Mouse (Mus musculus): ENCODE measurements around the gene Xntrpc. TPM values are rescaled to one million over a fixed set of nuclear protein-coding genes. Genes with fewer than 3 reads are reported as not detected.
"Not testable (repeated sequence)": the region's sequence is repeated elsewhere in the genome, so short reads cannot be mapped to it uniquely, and the experiment has no call there.

The Xntrpc gene
- polyA plus RNA-seq, 1 experiment from 2014 or later = 1.8 TPM

DNA sequence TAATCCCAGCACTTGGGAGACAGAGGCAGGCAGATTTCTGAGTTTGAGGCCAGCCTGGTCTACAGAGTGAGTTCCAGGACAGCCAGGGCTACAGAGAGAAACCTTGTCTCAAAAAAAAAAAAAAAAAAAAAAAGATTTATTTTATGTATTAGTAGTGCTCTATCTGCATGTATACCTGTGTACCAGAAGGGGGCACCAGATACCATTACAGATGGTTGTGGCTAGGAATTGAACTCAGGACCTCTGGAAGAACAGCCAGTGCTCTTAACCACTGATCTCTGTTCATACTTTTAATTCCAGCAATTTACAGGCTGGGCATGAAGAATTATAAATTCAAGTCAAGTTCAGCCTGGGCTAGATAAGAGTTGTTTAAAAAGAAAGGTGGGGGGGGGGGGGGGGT is 17.0 kb upstream of the Xntrpc start:
- not testable (repeated sequence) for H3K27me3 ChIP-seq (ENCODE audit: low read depth, poor library complexity, severe bottlenecking); H3K4me3 ChIP-seq; DNase-seq (ENCODE audit: low spot score); H3K27ac ChIP-seq; H3K9me3 ChIP-seq (replicated peaks)
- H3K4me1 ChIP-seq = peaks cover 15% of the 10 kb centered on the region
- peaks cover 53% of the 10 kb centered on the region for H3K36me3 ChIP-seq

- no peak for DNase-seq (ENCODE audit: low spot score)
- Histone ChIP-seq H3K4me3 (no peak overlapping the region), H3K27me3 (ENCODE audit: low read depth, poor library complexity, severe bottlenecking) (no peaks in the 10 kb centered on the region), H3K9me3 (replicated peaks) (no peaks in the 10 kb centered on the region), H3K27ac (no peak overlapping the region), H3K4me1 (peaks cover 13% of the 10 kb centered on the region), H3K36me3 (peaks cover 47% of the 10 kb centered on the region)
- WGBS = 94% methylated on average over 3 of the region's 3 CpGs
Observed at GRCm38 (mm10) chr7:102061353-102061752, 4.2 kb upstream of the Xntrpc start.

DNA sequence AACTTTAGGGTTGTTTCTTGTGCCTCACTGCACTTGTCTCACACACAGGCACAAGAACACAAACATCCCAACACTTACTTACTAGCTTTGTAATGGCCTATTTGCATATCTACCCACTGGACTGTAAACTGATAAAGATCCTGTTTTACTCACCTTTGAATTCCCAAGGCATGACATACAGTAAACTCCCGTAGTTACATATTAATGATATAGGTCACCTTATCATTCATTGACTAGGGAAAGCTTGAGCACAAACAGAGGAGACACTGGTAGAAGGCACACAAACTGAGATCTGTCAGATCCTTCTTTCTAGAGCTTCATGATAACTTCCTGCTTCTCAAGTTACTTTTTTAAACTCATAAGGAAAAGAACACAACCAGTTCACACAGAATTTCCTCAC is 3.3 kb upstream of the Xntrpc start:
- no peak for DNase-seq (ENCODE audit: low spot score)
- WGBS = 98% methylated on average over 1 of the region's 1 CpGs

DNA sequence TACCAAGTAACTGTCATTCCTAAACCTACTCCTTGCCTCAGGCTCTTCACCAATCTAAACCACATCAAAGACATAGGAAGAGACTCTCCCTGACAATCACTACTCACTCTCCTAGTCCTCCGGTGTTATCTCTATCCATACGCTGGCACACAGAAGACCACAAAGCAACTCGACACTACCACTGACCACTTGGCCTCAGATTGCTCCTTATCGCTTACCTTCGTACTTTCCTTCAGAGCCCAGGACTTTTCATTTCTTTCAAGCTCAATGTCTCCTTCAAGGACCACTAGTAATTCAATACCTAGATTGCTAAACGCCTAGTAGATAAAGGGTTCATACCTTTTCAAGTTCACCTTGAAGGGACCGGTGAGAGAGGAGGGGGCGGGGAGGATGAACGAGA is 1.6 kb upstream of the Xntrpc start:
- no peak for DNase-seq (ENCODE audit: low spot score)
- Histone ChIP-seq H3K27me3 (ENCODE audit: low read depth, poor library complexity, severe bottlenecking) (no peaks in the 10 kb centered on the region), H3K4me1 (peaks cover 16% of the 10 kb centered on the region), H3K9me3 (replicated peaks) (no peaks in the 10 kb centered on the region), H3K27ac (no peak overlapping the region), H3K4me3 (peak overlapping the region; percentile 83), H3K36me3 (peaks cover 43% of the 10 kb centered on the region)
- WGBS = 90% methylated on average over 9 of the region's 9 CpGs

More for the DNA sequence above, 3.3 kb upstream of the Xntrpc start:
- Histone ChIP-seq H3K4me1 (peaks cover 16% of the 10 kb centered on the region), H3K36me3 (peaks cover 41% of the 10 kb centered on the region), H3K4me3 (no peak overlapping the region), H3K9me3 (replicated peaks) (no peaks in the 10 kb centered on the region), H3K27ac (no peak overlapping the region), H3K27me3 (ENCODE audit: low read depth, poor library complexity, severe bottlenecking) (no peaks in the 10 kb centered on the region)

GRCm38 (mm10) chr7:102064655-102065045 is 863 bp upstream of the Xntrpc start:
- DNase-seq (ENCODE audit: low spot score) = no peak
- peak overlapping the region; percentile 90 for H3K27ac ChIP-seq
- peak overlapping the region; percentile 83 for H3K4me3 ChIP-seq
- no peaks in the 10 kb centered on the region for H3K9me3 ChIP-seq (replicated peaks)
- H3K36me3 ChIP-seq = peaks cover 40% of the 10 kb centered on the region
- no peaks in the 10 kb centered on the region for H3K27me3 ChIP-seq (ENCODE audit: low read depth, poor library complexity, severe bottlenecking)
- WGBS = 2% methylated on average over 9 of the region's 9 CpGs
- peaks cover 16% of the 10 kb centered on the region for H3K4me1 ChIP-seq

DNA sequence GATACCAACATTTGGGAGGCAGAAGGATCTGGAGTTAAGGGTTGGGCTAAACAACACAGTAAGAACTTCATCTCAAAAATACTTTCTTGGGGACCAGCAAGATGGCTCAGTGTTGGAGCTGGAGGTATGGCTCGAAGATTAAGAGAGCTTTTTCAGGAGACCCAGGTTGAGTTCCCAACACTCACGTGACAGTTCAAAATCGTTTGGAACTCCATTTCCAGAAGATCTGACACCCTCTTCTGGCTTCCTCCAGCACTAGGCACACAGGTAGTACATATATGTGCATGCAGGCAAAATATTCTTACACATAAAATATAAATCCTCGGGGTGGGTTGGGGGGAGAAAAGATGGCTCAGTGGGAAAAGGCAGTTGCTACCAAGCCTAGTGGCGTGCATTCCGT is 850 bp downstream of the Xntrpc start:
- peaks cover 43% of the 10 kb centered on the region for H3K36me3 ChIP-seq
- peak overlapping the region; percentile 90 for H3K27ac ChIP-seq
- no peaks in the 10 kb centered on the region for H3K9me3 ChIP-seq (replicated peaks)
- H3K4me3 ChIP-seq = peak overlapping the region; percentile 83
- no peaks in the 10 kb centered on the region for H3K27me3 ChIP-seq (ENCODE audit: low read depth, poor library complexity, severe bottlenecking)
- peaks cover 16% of the 10 kb centered on the region for H3K4me1 ChIP-seq
- WGBS = 92% methylated on average over 6 of the region's 6 CpGs
- DNase-seq (ENCODE audit: low spot score) = no peak

- no peak overlapping the region for H3K4me3 ChIP-seq
- H3K4me1 ChIP-seq = no peaks in the 10 kb centered on the region
- 89% methylated on average over 7 of the region's 7 CpGs for WGBS
- no peak overlapping the region for H3K27ac ChIP-seq
- no peaks in the 10 kb centered on the region for H3K9me3 ChIP-seq (replicated peaks)
- no peak for DNase-seq (ENCODE audit: low spot score)
- H3K27me3 ChIP-seq (ENCODE audit: low read depth, poor library complexity, severe bottlenecking) = no peaks in the 10 kb centered on the region
- peaks cover 99% of the 10 kb centered on the region for H3K36me3 ChIP-seq
Observed at GRCm38 (mm10) chr7:102076714-102077296, 11.3 kb downstream of the Xntrpc start.

- no peaks in the 10 kb centered on the region for H3K4me1 ChIP-seq
- DNase-seq (ENCODE audit: low spot score) = no peak
- H3K9me3 ChIP-seq (replicated peaks) = no peaks in the 10 kb centered on the region
- H3K27me3 ChIP-seq (ENCODE audit: low read depth, poor library complexity, severe bottlenecking) = no peaks in the 10 kb centered on the region
- no peak overlapping the region for H3K27ac ChIP-seq
- no peak overlapping the region for H3K4me3 ChIP-seq
- 85% methylated on average over 7 of the region's 7 CpGs for WGBS
- H3K36me3 ChIP-seq = peaks cover 99% of the 10 kb centered on the region
Observed at GRCm38 (mm10) chr7:102078517-102078916, 13.0 kb downstream of the Xntrpc start.

DNA sequence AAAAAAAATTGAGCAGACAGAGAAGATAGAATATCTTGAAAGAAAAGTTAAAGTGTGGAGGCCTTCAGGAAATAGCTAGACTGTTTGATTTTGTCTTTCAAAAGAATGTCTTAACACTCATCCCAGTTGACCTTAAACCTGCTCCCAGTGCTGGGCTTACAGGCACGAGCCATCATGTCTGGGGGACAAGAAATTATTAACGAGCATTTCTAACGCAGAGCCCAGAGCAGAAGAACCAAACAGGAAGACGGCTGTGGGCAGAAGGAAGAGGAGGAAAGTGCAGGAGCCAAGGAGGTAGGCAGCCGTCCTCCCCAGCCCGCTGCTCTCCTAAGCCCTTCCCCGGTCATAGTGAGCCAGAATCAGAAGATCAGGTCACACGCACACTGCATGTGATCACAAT is 14.8 kb downstream of the Xntrpc start:
- no peak for DNase-seq (ENCODE audit: low spot score)
- Histone ChIP-seq H3K9me3 (replicated peaks) (no peaks in the 10 kb centered on the region), H3K27me3 (ENCODE audit: low read depth, poor library complexity, severe bottlenecking) (no peaks in the 10 kb centered on the region), H3K27ac (no peak overlapping the region), H3K4me1 (no peaks in the 10 kb centered on the region), H3K4me3 (no peak overlapping the region), H3K36me3 (peaks cover 99% of the 10 kb centered on the region)
- WGBS = 91% methylated on average over 8 of the region's 8 CpGs

DNA sequence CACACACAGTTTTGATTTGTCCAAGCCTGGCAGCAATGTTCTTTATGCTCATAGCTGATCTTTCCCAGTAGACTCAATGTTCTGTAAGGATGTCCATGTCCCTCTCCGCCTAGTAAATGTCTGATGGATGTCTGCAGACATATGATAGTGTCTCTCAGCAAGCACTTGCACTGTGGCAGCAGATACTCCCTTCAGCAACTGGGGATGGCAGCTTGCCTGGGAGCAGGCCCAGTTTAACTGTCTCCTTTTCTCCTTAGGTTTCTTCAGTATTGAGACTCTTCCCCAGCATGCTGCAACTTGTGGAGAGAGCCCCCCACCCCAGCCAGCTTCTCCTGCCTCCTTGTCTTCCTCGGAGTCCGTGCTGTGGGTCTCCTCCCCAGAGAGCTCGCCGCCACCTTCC is 16.3 kb downstream of the Xntrpc start:
- 90% methylated on average over 5 of the region's 5 CpGs for WGBS
- no peaks in the 10 kb centered on the region for H3K4me1 ChIP-seq
- H3K4me3 ChIP-seq = no peak overlapping the region
- H3K27me3 ChIP-seq (ENCODE audit: low read depth, poor library complexity, severe bottlenecking) = no peaks in the 10 kb centered on the region
- no peak overlapping the region for H3K27ac ChIP-seq
- H3K36me3 ChIP-seq = peaks cover 97% of the 10 kb centered on the region
- no peak for DNase-seq (ENCODE audit: low spot score)
- no peaks in the 10 kb centered on the region for H3K9me3 ChIP-seq (replicated peaks)

DNA sequence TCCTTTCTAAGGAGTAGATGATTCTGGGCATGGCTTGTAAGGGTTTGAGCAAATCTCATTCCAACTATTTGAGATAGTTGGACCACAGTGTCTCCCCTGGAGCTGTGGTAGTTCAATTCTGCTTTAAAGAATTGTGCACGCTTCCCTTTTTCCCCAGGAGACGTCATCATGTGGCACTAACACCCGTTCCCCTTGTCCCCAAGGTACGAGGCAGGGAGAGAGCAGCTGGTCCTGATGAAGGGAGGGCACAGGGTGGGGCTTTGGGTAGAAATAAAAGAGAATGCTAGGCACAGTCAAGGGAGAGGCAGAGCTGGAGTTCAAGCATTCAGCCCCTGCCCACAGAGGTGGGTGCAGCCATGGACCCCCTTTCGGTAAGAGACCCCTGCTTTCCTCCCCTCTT is 17.3 kb downstream of the Xntrpc start, which contains the start of gene Trpc2:
Gene Trpc2 (plus strand): TSS at position 301 of the 400 bp plus-strand sequence.
- Histone ChIP-seq H3K27me3 (ENCODE audit: low read depth, poor library complexity, severe bottlenecking) (no peaks in the 10 kb centered on the region), H3K9me3 (replicated peaks) (no peaks in the 10 kb centered on the region), H3K27ac (no peak within 1 kb of the TSS), H3K4me1 (no peaks in the 10 kb centered on the region), H3K4me3 (no peak within 1 kb of the TSS), H3K36me3 (peaks cover 94% of the 10 kb centered on the region)
- WGBS = 90% methylated on average over 5 of the region's 5 CpGs
- DNase-seq (ENCODE audit: low spot score) = no peak

- WGBS = 88% methylated on average over 26 of the region's 26 CpGs
- H3K27me3 ChIP-seq (ENCODE audit: low read depth, poor library complexity, severe bottlenecking) = no peaks in the 10 kb centered on the region
- H3K36me3 ChIP-seq = peaks cover 92% of the 10 kb centered on the region
- H3K4me3 ChIP-seq = no peak overlapping the region
- H3K4me1 ChIP-seq = no peaks in the 10 kb centered on the region
- no peak for DNase-seq (ENCODE audit: low spot score)
- no peak overlapping the region for H3K27ac ChIP-seq
- H3K9me3 ChIP-seq (replicated peaks) = no peaks in the 10 kb centered on the region
Observed at GRCm38 (mm10) chr7:102084041-102084696, 18.7 kb downstream of the Xntrpc start.

DNA sequence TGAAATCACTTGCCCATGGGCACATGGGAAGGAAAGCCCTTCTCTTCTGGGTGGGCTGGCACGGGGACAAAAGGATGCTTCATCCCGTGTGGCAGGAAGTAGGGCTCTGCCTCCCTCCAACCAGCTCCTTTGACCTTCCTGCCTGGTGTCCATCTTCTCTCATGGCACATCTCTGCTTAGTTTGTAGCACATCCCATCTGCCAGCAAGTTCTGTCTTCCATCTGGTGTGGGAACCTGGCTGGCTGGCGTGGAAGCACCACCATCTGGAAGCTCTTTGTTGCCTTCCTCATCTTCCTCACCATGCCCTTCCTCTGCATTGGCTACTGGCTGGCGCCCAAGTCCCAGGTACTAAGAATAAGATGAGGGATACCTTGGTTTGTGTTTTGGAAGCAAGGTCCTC is 21.8 kb downstream of the Xntrpc start:
- H3K36me3 ChIP-seq = peaks cover 75% of the 10 kb centered on the region
- no peak overlapping the region for H3K27ac ChIP-seq
- no peak for DNase-seq (ENCODE audit: low spot score)
- no peaks in the 10 kb centered on the region for H3K4me1 ChIP-seq
- WGBS = 92% methylated on average over 4 of the region's 4 CpGs
- no peaks in the 10 kb centered on the region for H3K9me3 ChIP-seq (replicated peaks)
- H3K4me3 ChIP-seq = no peak overlapping the region
- H3K27me3 ChIP-seq (ENCODE audit: low read depth, poor library complexity, severe bottlenecking) = no peaks in the 10 kb centered on the region

All from limb, embryonic 10.5 days (tissue).